8 mouse cellular contexts compared by ENCODE assay signal in genomic region chr6:127453407-127454343, GRCm38 (mm10). TPM values are rescaled to one million over a fixed set of nuclear protein-coding genes. Genes with fewer than 3 reads are reported as not detected.
DNase-seq lines count a peak whose midpoint lies in the region; ATAC-seq and TF ChIP-seq lines count a peak whose summit lies in the region.

No protein-coding gene starts in this region.

- no peaks in the 10 kb centered on the region for H3K9me3 ChIP-seq in E14TG2a.4 (ENCODE audit: low read length)
- H3K9me3 ChIP-seq in forebrain, embryonic 12.5 days: no peaks in the 10 kb centered on the region
- H3K9me3 ChIP-seq in liver, postnatal 0 days (ENCODE audit: low read length): no peaks in the 10 kb centered on the region
- H3K9me3 ChIP-seq in neural tube, embryonic 14.5 days (ENCODE audit: control insufficient read depth, low read length): no peaks in the 10 kb centered on the region

- peak overlapping the region; percentile 59 for H3K4me2 ChIP-seq in forebrain, embryonic 12.5 days
- peak overlapping the region; percentile 74 for H3K4me2 ChIP-seq in liver, postnatal 0 days (ENCODE audit: low read depth, low read length)
- peak overlapping the region; percentile 64 for H3K4me2 ChIP-seq in neural tube, embryonic 14.5 days (ENCODE audit: low read depth, low read length)

- H3K36me3 ChIP-seq in E14TG2a.4 (ENCODE audit: insufficient read depth, low read length): no peaks in the 10 kb centered on the region
- no peaks in the 10 kb centered on the region for H3K36me3 ChIP-seq in forebrain, embryonic 12.5 days (replicated peaks)
- H3K36me3 ChIP-seq in liver, postnatal 0 days (replicated peaks; ENCODE audit: insufficient read depth, low read length): no peaks in the 10 kb centered on the region
- no peaks in the 10 kb centered on the region for H3K36me3 ChIP-seq in neural tube, embryonic 14.5 days (ENCODE audit: control insufficient read depth, insufficient read depth, low read length)

- TF ChIP-seq EP300 in liver, postnatal 0 days (IDR thresholded peaks at IDR 0.05; ENCODE audit: low read depth): no peak

- peak; percentile 84 for DNase-seq in c-Kit-positive CD71-positive TER-119-positive erythroid progenitor cells, embryonic 14.5 days (ENCODE audit: low spot score)
- peak; percentile 96 to 97 for DNase-seq in heart, postnatal 10 days
- peak; percentile 83 for DNase-seq in large intestine, adult 2 months (ENCODE audit: low read depth, low spot score)
- peak; percentile 94 for DNase-seq in liver, postnatal 0 days
- DNase-seq in testis, postnatal 10 days (ENCODE audit: low spot score): peak; percentile 96

- intact Hi-C loops in heart, postnatal 10 days (cut with DNase I): loop anchor here (2.0 to 5.0 kb wide), 2 partner anchors 125 to 516 kb away; partner anchors contain the start of genes D6Wsu163e and Rad51ap1

- peak; percentile 85 for ATAC-seq in forebrain, embryonic 12.5 days (ENCODE audit: low FRiP score)
- peak; percentile 96 for ATAC-seq in liver, postnatal 0 days
- peak; percentile 99 for ATAC-seq in neural tube, embryonic 14.5 days (ENCODE audit: low read depth)

- H3K9ac ChIP-seq in forebrain, embryonic 12.5 days: peak overlapping the region; percentile 74
- peak overlapping the region; percentile 84 for H3K9ac ChIP-seq in liver, postnatal 0 days (replicated peaks)
- H3K9ac ChIP-seq in neural tube, embryonic 14.5 days (replicated peaks; ENCODE audit: low read depth, low read length): peak overlapping the region; percentile 72

- H3K27me3 ChIP-seq in E14TG2a.4 (ENCODE audit: insufficient read depth, low read length): peaks cover 13% of the 10 kb centered on the region
- H3K27me3 ChIP-seq in forebrain, embryonic 12.5 days: no peaks in the 10 kb centered on the region
- H3K27me3 ChIP-seq in liver, postnatal 0 days (ENCODE audit: insufficient read depth, low read length): no peaks in the 10 kb centered on the region
- H3K27me3 ChIP-seq in neural tube, embryonic 14.5 days (ENCODE audit: control insufficient read depth, insufficient read depth, low read length): no peaks in the 10 kb centered on the region

- TF ChIP-seq CTCF in E14TG2a.4 (conservative IDR thresholded peaks at IDR 0.05; ENCODE audit: low read length): no peak
- no peak for TF ChIP-seq CTCF in liver, postnatal 0 days (IDR thresholded peaks at IDR 0.05; ENCODE audit: low read depth)

- peak overlapping the region; percentile 95 for H3K27ac ChIP-seq in forebrain, embryonic 12.5 days
- H3K27ac ChIP-seq in liver, postnatal 0 days (ENCODE audit: low read depth): peak overlapping the region; percentile 84
- H3K27ac ChIP-seq in neural tube, embryonic 14.5 days (ENCODE audit: low read depth, low read length): peak overlapping the region; percentile 94

- peak overlapping the region; percentile 82 for H3K4me3 ChIP-seq in E14TG2a.4 (replicated peaks; ENCODE audit: low read length)
- H3K4me3 ChIP-seq in forebrain, embryonic 12.5 days (replicated peaks): peak overlapping the region; percentile 69
- peak overlapping the region; percentile 77 for H3K4me3 ChIP-seq in liver, postnatal 0 days (ENCODE audit: low read depth, low read length)
- peak overlapping the region; percentile 59 for H3K4me3 ChIP-seq in neural tube, embryonic 14.5 days (ENCODE audit: low read depth, low read length)

- H3K4me1 ChIP-seq in E14TG2a.4 (replicated peaks; ENCODE audit: low read depth, low read length): peaks cover 17% of the 10 kb centered on the region
- H3K4me1 ChIP-seq in forebrain, embryonic 12.5 days: peaks cover 37% of the 10 kb centered on the region
- peaks cover 8% of the 10 kb centered on the region; the same call in 1 of the 2 replicates for H3K4me1 ChIP-seq in liver, postnatal 0 days (ENCODE audit: insufficient read depth)
- H3K4me1 ChIP-seq in neural tube, embryonic 14.5 days (ENCODE audit: control insufficient read depth, insufficient read depth, low read length): peaks cover 14% of the 10 kb centered on the region; the same call in 1 of the 2 replicates

- under 1% methylated on average over 70 of the region's 70 CpGs for WGBS in forebrain, embryonic 12.5 days
- under 1% methylated on average over 70 of the region's 70 CpGs for WGBS in large intestine, adult 2 months
- under 1% methylated on average over 68 of the region's 70 CpGs for WGBS in liver, postnatal 0 days (ENCODE audit: insufficient replicate concordance)
- under 1% methylated on average over 70 of the region's 70 CpGs for whole genome bisulfite sequencing in neural tube, embryonic 14.5 days

RNA-seq across cellular contexts. Expression of gene Parp11, which starts 7.0 kb away (rescaled TPM):
- polyA plus RNA-seq in forebrain, embryonic 12.5 days (2016; fragmentation: Nextera tagmentation; extraction: Ambion mirVana): 69.2 and 75.3 TPM in 2 replicates
- total RNA-seq in heart, postnatal 10 days (2021): 1 to 10 TPM; 8.5 to 10.0 TPM
- 6.7 and 10.1 TPM in 2 replicates for polyA plus RNA-seq in large intestine, adult 2 months (2012; rRNA removed)
- polyA plus RNA-seq in liver, postnatal 0 days (2015; fragmentation: Nextera tagmentation; extraction: Ambion mirVana): 5.5 and 5.8 TPM in 2 replicates
- polyA plus RNA-seq in neural tube, embryonic 14.5 days (2014; fragmentation: Nextera tagmentation; extraction: Ambion mirVana): 89.3 and 90.8 TPM in 2 replicates

Comparison
In these comparisons a context has a peak if more than half of its experiments do, and no peak if none do; other contexts are left out.
1. Peak in every context shown above with its lines: DNase-seq, ATAC-seq, H3K4me3 ChIP-seq and H3K27ac ChIP-seq.